Mouse (Mus musculus) ES-E14 (cell line): ENCODE data around the gene Mpzl3.

ENCODE experiments used
- CHD2 ChIP-seq: IDR thresholded peaks from 2 replicates; pipeline ENCODE4 v1.6.1; 2014; ENCODE audit warnings: mild to moderate bottlenecking, low read depth, low read length, inconsistent platforms
- HCFC1 ChIP-seq: IDR thresholded peaks from 2 replicates; pipeline ENCODE4 v1.6.1; 2012; ENCODE audit warnings: low read length, inconsistent platforms, borderline replicate concordance; ENCODE audit not compliant: insufficient read depth
- ZC3H11A ChIP-seq: IDR thresholded peaks from 2 replicates; pipeline ENCODE4 v1.6.1; 2012; ENCODE audit warnings: low read depth, mild to moderate bottlenecking, inconsistent platforms, low read length, borderline replicate concordance
- ZNF384 ChIP-seq: IDR thresholded peaks from 2 replicates; pipeline ENCODE4 v1.6.1; 2012; ENCODE audit warnings: low read depth, low read length, inconsistent platforms

DNA sequence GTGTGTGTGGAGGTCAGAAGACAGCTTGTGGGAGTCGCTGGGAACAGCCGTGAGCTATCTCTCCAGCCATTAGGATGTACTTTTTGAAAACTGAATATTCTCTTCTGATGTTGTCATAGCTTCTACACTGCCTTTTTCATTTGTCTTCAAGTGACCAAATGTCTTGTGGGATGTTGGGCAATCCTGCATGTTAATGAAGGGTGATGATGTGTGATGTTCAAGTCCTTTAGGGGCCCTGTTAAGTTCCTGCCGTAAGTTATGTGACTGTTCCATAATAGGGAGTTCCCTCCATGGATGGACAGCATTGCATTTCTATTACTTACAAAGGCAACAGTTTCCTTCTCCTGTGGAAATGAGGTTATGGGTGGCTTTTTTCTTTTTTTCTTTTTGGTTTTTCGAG is 11.7 kb downstream of the Mpzl3 start:
- TF ChIP-seq ZC3H11A (no peak), HCFC1 (no peak), CHD2 (no peak), ZNF384 (no peak)
